In genomic region chr19:36056502-36057221, GRCm38 (mm10) we compare ENCODE assay signal across 9 mouse cellular contexts. TPM values are rescaled to one million over a fixed set of nuclear protein-coding genes. Genes with fewer than 3 reads are reported as not detected.
DNase-seq lines count a peak whose midpoint lies in the region; ATAC-seq and TF ChIP-seq lines count a peak whose summit lies in the region.
"Had no signal": no experiment of that assay in that cellular context is flagged by ENCODE, and none has a peak within 500 bp of the region (broad histone marks: within the 10 kb centered on the region; RNA-seq: fewer than 3 reads in every experiment).

No protein-coding gene starts in this region.

- peak; percentile 2 for DNase-seq in kidney, adult 18-20 months
- no peak for DNase-seq in kidney, adult 8-10 months

- peak; percentile 31 for ATAC-seq in intestine, embryonic 15.5 days
- ATAC-seq in neural tube, embryonic 12.5 days (ENCODE audit: low FRiP score, low read depth), result peak; percentile 33
- ATAC-seq in cerebellum, adult (ENCODE audit: insufficient number of reproducible peaks, low FRiP score, low TSS enrichment), result no peak
- ATAC-seq in erythroid progenitor cell, adult 5-6 weeks (replicated peaks; ENCODE audit: low FRiP score, poor library complexity, severe bottlenecking), result no peak

- WGBS in intestine, embryonic 15.5 days, result 8% methylated on average over 49 of the region's 49 CpGs
- 8% methylated on average over 49 of the region's 49 CpGs for WGBS in neural tube, embryonic 12.5 days

- TF ChIP-seq POLR2A in ES-Bruce4 (IDR thresholded peaks at IDR 0.05; ENCODE audit: insufficient read depth, low read length), result no peak
- no peak for TF ChIP-seq POLR2A in cortical plate, adult 2 months (IDR thresholded peaks at IDR 0.05; ENCODE audit: extremely low read depth, insufficient read depth, low read length)

- no peaks in the 10 kb centered on the region for H3K36me3 ChIP-seq in ES-Bruce4 (ENCODE audit: control insufficient read depth, insufficient read depth, low read length, poor library complexity, severe bottlenecking)
- no peaks in the 10 kb centered on the region for H3K36me3 ChIP-seq in intestine, embryonic 15.5 days
- H3K36me3 ChIP-seq in neural tube, embryonic 12.5 days, result no peaks in the 10 kb centered on the region

- peaks cover 9% of the 10 kb centered on the region for H3K27me3 ChIP-seq in ES-Bruce4 (ENCODE audit: control insufficient read depth, insufficient read depth, low read length, poor library complexity, severe bottlenecking)
- peaks cover 40% of the 10 kb centered on the region for H3K27me3 ChIP-seq in intestine, embryonic 15.5 days (replicated peaks)
- H3K27me3 ChIP-seq in neural tube, embryonic 12.5 days (replicated peaks), result peaks cover 26% of the 10 kb centered on the region

- no peak for TF ChIP-seq EP300 in ES-Bruce4 (IDR thresholded peaks at IDR 0.05; ENCODE audit: insufficient read depth, low read depth, low read length)

- peak overlapping the region; percentile 63; the same call in 1 of the 2 replicates for H3K9ac ChIP-seq in ES-Bruce4 (ENCODE audit: low read depth, poor library complexity, severe bottlenecking)
- no peak overlapping the region for H3K9ac ChIP-seq in intestine, embryonic 15.5 days
- H3K9ac ChIP-seq in neural tube, embryonic 12.5 days, result peak overlapping the region; percentile 59

- H3K9me3 ChIP-seq in ES-Bruce4 (replicated peaks; ENCODE audit: control insufficient read depth, insufficient read depth, low read length, poor library complexity, severe bottlenecking), result no peaks in the 10 kb centered on the region
- H3K9me3 ChIP-seq in intestine, embryonic 15.5 days, result no peaks in the 10 kb centered on the region
- no peaks in the 10 kb centered on the region for H3K9me3 ChIP-seq in neural tube, embryonic 12.5 days

- H3K4me3 ChIP-seq in ES-Bruce4 (ENCODE audit: low read depth, low read length), result peak overlapping the region; percentile 68
- H3K4me3 ChIP-seq in cortical plate, adult 2 months (ENCODE audit: insufficient read depth, low read length), result peak overlapping the region; percentile 44
- H3K4me3 ChIP-seq in intestine, embryonic 15.5 days (replicated peaks), result peak overlapping the region; percentile 54
- peak overlapping the region; percentile 72 for H3K4me3 ChIP-seq in neural tube, embryonic 12.5 days

- no peak for TF ChIP-seq CTCF in ES-Bruce4 (IDR thresholded peaks at IDR 0.05; ENCODE audit: low read depth, low read length)
- no peak for TF ChIP-seq CTCF in cortical plate, adult 2 months (IDR thresholded peaks at IDR 0.05; ENCODE audit: extremely low read depth, insufficient read depth, low read length)

- no peak overlapping the region for H3K27ac ChIP-seq in ES-Bruce4 (ENCODE audit: insufficient read depth, low read length)
- H3K27ac ChIP-seq in cortical plate, adult 2 months (ENCODE audit: insufficient read depth, low read length), result no peak overlapping the region
- H3K27ac ChIP-seq in intestine, embryonic 15.5 days, result no peak overlapping the region
- H3K27ac ChIP-seq in neural tube, embryonic 12.5 days, result no peak overlapping the region

- H3K4me1 ChIP-seq in ES-Bruce4 (ENCODE audit: control insufficient read depth, insufficient read depth, low read length), result no peaks in the 10 kb centered on the region
- no peaks in the 10 kb centered on the region for H3K4me1 ChIP-seq in cortical plate, adult 2 months (ENCODE audit: control insufficient read depth, insufficient read depth, low read length)
- peaks cover 7% of the 10 kb centered on the region for H3K4me1 ChIP-seq in intestine, embryonic 15.5 days (replicated peaks)
- peaks cover 7% of the 10 kb centered on the region for H3K4me1 ChIP-seq in neural tube, embryonic 12.5 days

- peak overlapping the region; percentile 93 for H3K4me2 ChIP-seq in intestine, embryonic 15.5 days (replicated peaks)
- peak overlapping the region; percentile 82 for H3K4me2 ChIP-seq in neural tube, embryonic 12.5 days (replicated peaks)

RNA-seq across cellular contexts. Expression of gene Htr7, which starts 0.6 kb away (rescaled TPM):
- polyA plus RNA-seq in ES-Bruce4 (2011; ENCODE audit: insufficient read depth, insufficient read length, low read depth, missing spikeins), result not detected in 2 replicates
- 7.7 TPM in 2 replicates for polyA plus RNA-seq in cortical plate, adult 2 months (2012; rRNA removed)
- polyA plus RNA-seq in intestine, embryonic 15.5 days (2015; fragmentation: Nextera tagmentation; extraction: Ambion mirVana), result 0.06 TPM in 1 of 2 replicates, not detected in the other
- 3.2 and 3.4 TPM in 2 replicates for polyA plus RNA-seq in neural tube, embryonic 12.5 days (2016; fragmentation: Nextera tagmentation; extraction: Ambion mirVana)
- not detected in 2 replicates for total RNA-seq in erythroid progenitor cell, adult 5-6 weeks (2015; ENCODE audit: low replicate concordance)
- not detected in 2 replicates for total RNA-seq in erythroid progenitor cell, adult 5-6 weeks (2017; ENCODE audit: low replicate concordance)
- total RNA-seq: adrenal gland, adult 18-20 months had no signal

RNA-seq across cellular contexts. Expression of gene Rpp30, which starts 26.9 kb away (rescaled TPM):
- polyA plus RNA-seq in ES-Bruce4 (2011; ENCODE audit: insufficient read depth, insufficient read length, low read depth, missing spikeins), result 72.5 and 73.9 TPM in 2 replicates
- polyA plus RNA-seq in cortical plate, adult 2 months (2012; rRNA removed), result 21.0 and 21.8 TPM in 2 replicates
- polyA plus RNA-seq in intestine, embryonic 15.5 days (2015; fragmentation: Nextera tagmentation; extraction: Ambion mirVana), result 61.7 and 71.4 TPM in 2 replicates
- 82.7 and 84.6 TPM in 2 replicates for polyA plus RNA-seq in neural tube, embryonic 12.5 days (2016; fragmentation: Nextera tagmentation; extraction: Ambion mirVana)
- total RNA-seq in erythroid progenitor cell, adult 5-6 weeks (2015; ENCODE audit: low replicate concordance), result 35.0 and 36.5 TPM in 2 replicates
- total RNA-seq in erythroid progenitor cell, adult 5-6 weeks (2017; ENCODE audit: low replicate concordance), result 9.8 and 14.8 TPM in 2 replicates

Comparison
In these comparisons a context has a peak if more than half of its experiments do, and no peak if none do; other contexts are left out.
1. ATAC-seq: peak in intestine, embryonic 15.5 days (single experiment) and neural tube, embryonic 12.5 days (single experiment); none in cerebellum, adult (single experiment) and erythroid progenitor cell, adult 5-6 weeks (single experiment).
2. Peak in every context shown above with its lines, with median percentiles within 50 percentile points of each other: H3K4me3 ChIP-seq.